Mouse (Mus musculus): Measurements from ENCODE around the gene Gprasp1. TPM values are rescaled to one million over a fixed set of nuclear protein-coding genes. Genes with fewer than 3 reads are reported as not detected.
"Not testable (repeated sequence)": the region's sequence is repeated elsewhere in the genome, so short reads cannot be mapped to it uniquely, and the experiment has no call there.

The Gprasp1 gene
- polyA plus RNA-seq, 1 experiment from 2014 or later: 34.7 TPM

- Histone ChIP-seq H3K4me2 (peak overlapping the region; percentile 77), H3K9ac (ENCODE audit: low read depth, low read length) (peak overlapping the region; percentile 60), H3K4me3 (ENCODE audit: low read depth, low read length) (peak overlapping the region; percentile 48)
- not testable (repeated sequence) for ATAC-seq (replicated peaks; ENCODE audit: insufficient number of reproducible peaks, low FRiP score, low TSS enrichment); H3K36me3 ChIP-seq (ENCODE audit: control insufficient read depth, insufficient read depth, low read length); H3K9me3 ChIP-seq (replicated peaks; ENCODE audit: control insufficient read depth, low read length); H3K4me1 ChIP-seq (ENCODE audit: control insufficient read depth, insufficient read depth, low read length); H3K27ac ChIP-seq (ENCODE audit: low read depth, low read length); H3K27me3 ChIP-seq (ENCODE audit: control insufficient read depth, insufficient read depth, low read length)
- WGBS (ENCODE audit: insufficient replicate concordance): 22% methylated on average over 13 of the region's 17 CpGs
Observed at GRCm38 (mm10) chrX:135839397-135840391, 97.2 kb downstream of the Gprasp1 start.

MicroRNA genes within 50 kb of the gene (microRNA counts, 519-probe panel; counts per million panel counts)
- 32.2 counts per million for microRNA mmu-miR-1970

Small RNAs within 50 kb of the gene (microRNA-seq; reads per million reads assigned to microRNA genes)
- gene Mir1970 (ENCODE audit: borderline number of aligned reads): not detected
- not detected for gene Mir7646 (ENCODE audit: borderline number of aligned reads)

Other genes with a start within 250 kb of the Gprasp1 start
- not detected in 2 replicates for gene AV320801, start 248.1 kb upstream of the Gprasp1 start, polyA plus RNA-seq (2014; fragmentation: Nextera tagmentation; extraction: Ambion mirVana)
- 0.32 and 0.44 TPM in 2 replicates for gene Nxf7, start 144.0 kb upstream of the Gprasp1 start, polyA plus RNA-seq (2014; fragmentation: Nextera tagmentation; extraction: Ambion mirVana)
- not detected in 2 replicates for gene Prame, start 115.0 kb upstream of the Gprasp1 start, polyA plus RNA-seq (2014; fragmentation: Nextera tagmentation; extraction: Ambion mirVana)
- not detected in 2 replicates for gene Tcp11x2, start 48.9 kb upstream of the Gprasp1 start, polyA plus RNA-seq (2014; fragmentation: Nextera tagmentation; extraction: Ambion mirVana)
- not detected in 2 replicates for gene Tmsb15a, start 17.5 kb upstream of the Gprasp1 start, polyA plus RNA-seq (2014; fragmentation: Nextera tagmentation; extraction: Ambion mirVana)
- gene Armcx5, start within 50 bp of the Gprasp1 start, polyA plus RNA-seq (2014; fragmentation: Nextera tagmentation; extraction: Ambion mirVana): 6.9 and 9.4 TPM in 2 replicates
- gene Bhlhb9, start 54.9 kb downstream of the Gprasp1 start, polyA plus RNA-seq (2014; fragmentation: Nextera tagmentation; extraction: Ambion mirVana): 60.0 and 68.4 TPM in 2 replicates
- 14.3 and 20.1 TPM in 2 replicates for gene Gprasp2, start 96.3 kb downstream of the Gprasp1 start, polyA plus RNA-seq (2014; fragmentation: Nextera tagmentation; extraction: Ambion mirVana)

Measured in heart, embryonic 11.5 days (tissue).